Mouse (Mus musculus) ES-E14 (cell line): ENCODE measurements around the gene Usp21.

Experiments used
- CHD2 ChIP-seq: IDR thresholded peaks from 2 replicates; pipeline ENCODE4 v1.6.1; 2014; ENCODE audit warnings: mild to moderate bottlenecking, low read depth, low read length, inconsistent platforms
- MAFK ChIP-seq: IDR thresholded peaks from 2 replicates; pipeline ENCODE4 v1.6.1; 2014; ENCODE audit warnings: mild to moderate bottlenecking, low read depth, low read length, inconsistent platforms; ENCODE audit not compliant: insufficient read depth
- ZC3H11A ChIP-seq: IDR thresholded peaks from 2 replicates; pipeline ENCODE4 v1.6.1; 2012; ENCODE audit warnings: low read depth, mild to moderate bottlenecking, inconsistent platforms, low read length, borderline replicate concordance
- ZNF384 ChIP-seq: IDR thresholded peaks from 2 replicates; pipeline ENCODE4 v1.6.1; 2012; ENCODE audit warnings: low read depth, low read length, inconsistent platforms

- peak; percentile 82 for TF ChIP-seq MAFK
- no peak for TF ChIP-seq CHD2
- no peak for TF ChIP-seq ZC3H11A
- TF ChIP-seq ZNF384 = no peak
These were observed 30.0 kb downstream of the Usp21 start for GRCm38 (mm10) chr1:171257781-171258180.
